Mouse (Mus musculus): ENCODE data around the gene Defb18.

DNA sequence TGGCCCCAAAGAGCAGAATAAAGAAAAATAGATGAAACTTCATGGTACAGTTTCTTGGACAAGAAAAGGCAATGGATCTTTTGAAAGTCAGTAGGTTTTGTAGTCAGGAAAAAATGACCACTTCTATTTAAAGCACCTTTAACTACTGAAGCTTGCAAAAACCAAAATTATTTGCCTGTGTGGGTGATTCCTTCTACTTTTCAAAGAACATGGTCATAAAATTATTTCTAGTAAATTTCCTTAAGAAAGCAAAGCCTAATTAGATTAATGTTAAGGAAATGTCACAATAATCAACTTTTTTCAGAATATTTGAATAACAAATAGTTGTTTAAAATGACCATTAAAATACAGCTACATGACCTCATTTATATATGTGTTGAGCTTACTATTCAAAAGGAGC lies 27.8 kb upstream of the Defb18 start, which contains the start of gene Defb41:
- TF ChIP-seq CTCF (IDR thresholded peaks at IDR 0.05; ENCODE audit: low read depth, low read length) (no peak), POLR2A (IDR thresholded peaks at IDR 0.05; ENCODE audit: extremely low read depth, insufficient read depth, low read length) (no peak)

Measured in liver, adult 2 months (tissue).